Mouse (Mus musculus): Measurements from ENCODE around the gene Ubap1. TPM values are rescaled to one million over a fixed set of nuclear protein-coding genes. Genes with fewer than 3 reads are reported as not detected.

Ubap1 gene
- 10 to 100 TPM; 76.2 to 83.2 TPM for polyA plus RNA-seq (2017; shearing (Covaris generic))

GRCm38 (mm10) chr4:41348584-41349198 lies at the start of gene Ubap1:
Gene Ubap1, plus strand, starts transcription at chr4:41348996.

GRCm38 (mm10) chr4:41314141-41315129 lies 34.4 kb upstream of the Ubap1 start, which contains the start of gene Dcaf12:
Gene Dcaf12, minus strand, starts transcription at chr4:41314889.

Other genes with a start within 250 kb of the Ubap1 start
- 10 to 100 TPM; 41.8 to 45.2 TPM for gene Nol6, start 224.5 kb upstream of the Ubap1 start, polyA plus RNA-seq (2017; shearing (Covaris generic))
- 100 to 1,000 TPM; 133 to 136 TPM for gene Ube2r2, start 213.3 kb upstream of the Ubap1 start, polyA plus RNA-seq (2017; shearing (Covaris generic))
- 10 to 100 TPM; 52.1 to 66.8 TPM for gene Ubap2, start 73.9 kb upstream of the Ubap1 start, polyA plus RNA-seq (2017; shearing (Covaris generic))
- gene Dcaf12, start 34.1 kb upstream of the Ubap1 start, polyA plus RNA-seq (2017; shearing (Covaris generic)), result 10 to 100 TPM; 66.3 to 94.5 TPM
- 1 to 10 TPM; 1.3 to 3.7 TPM for gene Kif24, start 115.9 kb downstream of the Ubap1 start, polyA plus RNA-seq (2017; shearing (Covaris generic))
- 10 to 100 TPM; 17.7 to 20.1 TPM for gene Nudt2, start 116.2 kb downstream of the Ubap1 start, polyA plus RNA-seq (2017; shearing (Covaris generic))
- gene AI464131, start 154.1 kb downstream of the Ubap1 start, polyA plus RNA-seq (2017; shearing (Covaris generic)), result 1 to 10 TPM in 1 of 2 experiments, under 1 TPM in 1; 0.60 to 2.9 TPM
- not detected for gene 1110017D15Rik, start 168.3 kb downstream of the Ubap1 start, polyA plus RNA-seq (2017; shearing (Covaris generic))
- gene Fam219a, start 220.5 kb downstream of the Ubap1 start, polyA plus RNA-seq (2017; shearing (Covaris generic)), result 1 to 10 TPM; 1.7 to 4.3 TPM
- gene Dnaic1, start 220.8 kb downstream of the Ubap1 start, polyA plus RNA-seq (2017; shearing (Covaris generic)), result 1 to 10 TPM in 1 of 2 experiments, not detected in 1; 1.4 TPM